Mouse (Mus musculus) myocyte (in vitro differentiated cells): ENCODE measurements around the gene Creld1.

Experiments
- CEBPB ChIP-seq: IDR thresholded peaks from 2 replicates; pipeline ENCODE4 v1.6.1; 2011; ENCODE audit warnings: mild to moderate bottlenecking, moderate library complexity; ENCODE audit not compliant: poor library complexity, insufficient read depth, severe bottlenecking
- E2F4 ChIP-seq: IDR thresholded peaks from one replicate; pipeline ENCODE4 v1.6.1; 2011; ENCODE audit warnings: mild to moderate bottlenecking, control low read depth, moderate library complexity; ENCODE audit not compliant: insufficient read depth
- MAX ChIP-seq: IDR thresholded peaks from one replicate; pipeline ENCODE4 v1.6.1; 2011; ENCODE audit warnings: low read depth, mild to moderate bottlenecking, control low read depth
- MYOD1 ChIP-seq, 3 experiments: IDR thresholded peaks; one replicate each; pipeline ENCODE4 v1.6.1; 2011; ENCODE audit warnings: control low read depth in 2 of 3, low read depth in 2 of 3, mild to moderate bottlenecking in 2 of 3, moderate library complexity in 1 of 3; ENCODE audit not compliant: insufficient read length in 2 of 3, control insufficient read depth in 1 of 3
- MYOG ChIP-seq, 3 experiments: IDR thresholded peaks; one replicate each; pipeline ENCODE4 v1.6.1; 2011; ENCODE audit warnings: control low read depth in 2 of 3, low read depth in 2 of 3, mild to moderate bottlenecking in 2 of 3; ENCODE audit not compliant: insufficient read length in 2 of 3, control insufficient read depth in 1 of 3, insufficient read depth in 1 of 3
- POLR2A ChIP-seq: IDR thresholded peaks from one replicate; pipeline ENCODE4 v1.6.1; 2011; ENCODE audit warnings: low read depth, mild to moderate bottlenecking, control low read depth, moderate library complexity; ENCODE audit not compliant: insufficient read length
- POLR2AphosphoS2 ChIP-seq: IDR thresholded peaks from one replicate; pipeline ENCODE4 v1.6.1; 2011; ENCODE audit warnings: low read depth, control low read depth; ENCODE audit not compliant: insufficient read length
- REST ChIP-seq: IDR thresholded peaks from one replicate; pipeline ENCODE4 v1.6.1; 2011; ENCODE audit warnings: mild to moderate bottlenecking, control low read depth, moderate library complexity; ENCODE audit not compliant: insufficient read depth, insufficient read length
- SRF ChIP-seq: IDR thresholded peaks from one replicate; pipeline ENCODE4 v1.6.1; 2011; ENCODE audit warnings: low read depth; ENCODE audit not compliant: control insufficient read depth, insufficient read length
- TCF12 ChIP-seq: IDR thresholded peaks from one replicate; pipeline ENCODE4 v1.6.1; 2011; ENCODE audit warnings: mild to moderate bottlenecking, control low read depth; ENCODE audit not compliant: poor library complexity, insufficient read depth, severe bottlenecking
- TCF3 ChIP-seq: IDR thresholded peaks from one replicate; pipeline ENCODE4 v1.6.1; 2011; ENCODE audit warnings: low read depth, control low read depth; ENCODE audit not compliant: insufficient read length
- USF1 ChIP-seq: IDR thresholded peaks from one replicate; pipeline ENCODE4 v1.6.1; 2011; ENCODE audit warnings: low read depth, mild to moderate bottlenecking, control low read depth, moderate library complexity

- TF ChIP-seq POLR2A: no peak
- no peak for TF ChIP-seq E2F4
- no peak for TF ChIP-seq REST
- TF ChIP-seq MAX: no peak
- no peak for TF ChIP-seq USF1
- no peak for TF ChIP-seq MYOD1 (IDR thresholded peaks at IDR 0.05; ENCODE audit: control insufficient read depth in 1 of 3, insufficient read length in 2 of 3, low read depth in 2 of 3)
- TF ChIP-seq CEBPB: no peak
- no peak for TF ChIP-seq TCF12
- TF ChIP-seq SRF: no peak
- TF ChIP-seq TCF3: no peak
- TF ChIP-seq POLR2AphosphoS2: no peak
- no peak for TF ChIP-seq MYOG (IDR thresholded peaks at IDR 0.05; ENCODE audit: control insufficient read depth in 1 of 3, insufficient read depth in 1 of 3, insufficient read length in 2 of 3, low read depth in 2 of 3)
Observed at GRCm38 (mm10) chr6:113478906-113479305, 4.2 kb upstream of the Creld1 start.
